Mouse (Mus musculus): Measurements from ENCODE around the gene Cd81.

Gene Cd81

DNA sequence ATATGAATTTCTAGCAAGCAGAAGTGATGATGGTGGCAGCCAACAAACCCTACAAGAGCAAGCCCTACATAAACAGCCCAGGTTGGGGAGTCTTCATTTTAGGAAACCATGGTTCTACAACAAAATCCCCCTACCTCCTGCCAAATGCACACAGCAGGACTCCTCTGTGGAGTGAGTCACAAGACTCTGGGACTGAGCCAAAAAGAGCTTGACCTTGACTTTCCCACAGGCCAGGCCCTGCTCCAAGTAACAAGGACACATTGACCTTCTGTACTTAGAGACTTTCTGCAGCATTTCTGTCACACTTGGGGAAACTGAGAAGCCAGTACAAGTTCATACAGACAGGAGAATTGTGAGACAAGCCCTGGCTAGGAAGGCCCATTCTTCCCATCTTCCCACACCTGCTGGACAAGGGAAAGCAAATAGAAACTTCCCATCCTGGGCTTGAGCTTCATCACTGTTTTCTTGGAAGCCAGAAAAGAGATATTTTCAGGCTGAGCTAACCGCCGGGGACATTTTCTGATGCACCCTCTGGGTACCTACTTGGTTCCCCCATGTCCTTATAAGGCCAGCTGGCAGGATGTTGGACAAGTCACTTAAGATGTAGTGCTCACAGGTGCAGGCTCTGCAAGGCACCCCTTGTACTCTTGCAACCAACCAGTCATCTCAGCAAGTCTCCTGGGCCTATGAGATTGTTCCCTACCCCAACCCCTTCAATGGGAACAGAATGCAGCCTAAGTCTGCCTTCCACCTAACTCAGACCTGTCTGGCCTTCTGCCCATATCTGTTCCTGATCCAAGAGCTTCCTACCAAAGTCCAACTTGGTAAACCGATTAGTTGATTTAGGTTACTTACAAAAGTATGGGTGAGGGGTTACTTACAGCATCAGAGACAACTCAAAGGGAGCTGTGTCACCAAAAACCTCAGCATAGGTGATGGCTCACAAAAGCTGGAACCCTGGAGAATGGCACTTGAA is 2.4 kb upstream of the Cd81 start:
- peak; percentile 68 for DNase-seq (ENCODE audit: low spot score)

GRCm38 (mm10) chr7:143051316-143051715 is 1.2 kb upstream of the Cd81 start:
- no peak for DNase-seq (ENCODE audit: low spot score)

- DNase-seq (ENCODE audit: low spot score) = peak; percentile 86
Measured at GRCm38 (mm10) chr7:143053008-143053899, 715 bp downstream of the Cd81 start.

GRCm38 (mm10) chr7:143053961-143054611 is 1.5 kb downstream of the Cd81 start:
- DNase-seq (ENCODE audit: low spot score) = no peak

DNA sequence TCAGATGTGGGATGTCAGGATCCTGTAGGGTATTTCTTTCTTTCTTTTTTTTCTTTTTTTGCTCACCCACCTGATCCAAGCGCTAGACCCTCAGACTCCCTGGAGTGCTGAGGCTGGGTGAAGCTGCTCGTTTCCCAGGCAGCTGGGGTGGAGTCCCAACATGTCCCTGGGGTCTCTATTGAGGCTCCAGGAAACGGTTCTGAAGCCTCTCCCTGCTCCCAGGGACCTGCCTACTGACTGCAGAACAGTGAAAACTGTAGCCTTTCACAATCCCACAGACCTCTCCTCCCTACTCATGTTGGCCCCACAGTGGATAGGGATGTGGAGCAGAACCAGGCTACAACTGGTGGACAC is 2.0 kb downstream of the Cd81 start:
- no peak for DNase-seq (ENCODE audit: low spot score)

- DNase-seq (ENCODE audit: low spot score) = no peak
Measured at GRCm38 (mm10) chr7:143055001-143055400, 2.5 kb downstream of the Cd81 start.

GRCm38 (mm10) chr7:143055499-143056186 is 3.1 kb downstream of the Cd81 start:
- DNase-seq (ENCODE audit: low spot score) = no peak

GRCm38 (mm10) chr7:143057023-143057422 is 4.5 kb downstream of the Cd81 start:
- no peak for DNase-seq (ENCODE audit: low spot score)

- no peak for DNase-seq (ENCODE audit: low spot score)
Measured at GRCm38 (mm10) chr7:143057667-143058220, 5.2 kb downstream of the Cd81 start.

- DNase-seq (ENCODE audit: low spot score) = no peak
Measured at GRCm38 (mm10) chr7:143058221-143058697, 5.7 kb downstream of the Cd81 start.

DNA sequence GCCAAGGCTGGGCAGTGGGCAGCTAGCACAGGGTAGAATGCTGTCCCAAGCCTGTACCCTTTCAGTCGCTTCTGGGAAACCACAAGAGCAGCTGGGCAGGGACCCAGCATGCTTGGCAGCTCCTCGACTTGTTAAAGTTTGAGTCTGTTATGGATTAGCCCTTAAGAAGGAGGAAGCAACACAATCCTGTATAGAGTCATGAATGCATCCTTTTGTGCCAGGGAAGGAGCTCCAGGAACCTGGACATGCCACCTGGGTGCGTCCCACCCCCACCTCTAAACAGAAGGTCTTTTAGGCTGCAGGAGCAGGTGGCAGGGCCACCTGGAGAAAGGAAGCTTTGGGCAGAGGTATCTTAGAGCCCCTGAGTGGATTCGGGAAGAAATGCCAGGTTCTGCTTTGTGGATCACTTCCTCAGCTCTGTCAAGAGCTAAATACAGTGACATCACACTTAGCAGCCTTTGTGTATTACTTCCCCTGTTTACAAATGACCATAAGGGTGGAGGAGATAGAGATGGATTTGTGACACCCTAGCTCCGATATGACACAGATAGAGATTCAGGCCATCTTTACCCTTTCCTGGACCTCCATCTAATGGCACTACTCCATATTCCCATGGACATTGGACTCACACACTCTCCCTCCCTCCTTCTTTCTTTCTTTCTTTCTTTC is 6.8 kb downstream of the Cd81 start:
- no peak for DNase-seq (ENCODE audit: low spot score)

DNA sequence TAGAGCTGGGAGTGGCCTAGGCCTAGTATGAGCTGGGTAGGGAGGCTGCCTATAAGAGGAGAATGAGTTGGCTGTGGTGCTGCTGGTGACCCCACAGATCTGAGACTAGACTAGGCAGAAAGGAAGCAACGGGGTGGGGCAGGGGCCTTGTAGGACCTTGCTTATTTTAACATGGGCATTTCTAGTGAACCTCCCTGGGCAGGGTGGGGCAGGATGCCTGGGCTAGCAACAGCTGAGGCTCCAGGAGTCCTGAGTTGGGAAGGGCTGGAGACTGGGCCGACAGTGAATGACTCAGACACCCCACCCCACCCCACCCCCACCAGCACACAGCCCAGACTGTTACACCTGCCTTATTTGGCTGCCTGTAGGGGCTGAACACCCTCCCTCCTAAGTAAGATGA is 10.2 kb downstream of the Cd81 start:
- no peak for DNase-seq (ENCODE audit: low spot score)

- no peak for DNase-seq (ENCODE audit: low spot score)
Measured at GRCm38 (mm10) chr7:143064226-143064625, 11.7 kb downstream of the Cd81 start.

GRCm38 (mm10) chr7:143065692-143066091 is 13.2 kb downstream of the Cd81 start:
- DNase-seq (ENCODE audit: low spot score) = no peak

DNA sequence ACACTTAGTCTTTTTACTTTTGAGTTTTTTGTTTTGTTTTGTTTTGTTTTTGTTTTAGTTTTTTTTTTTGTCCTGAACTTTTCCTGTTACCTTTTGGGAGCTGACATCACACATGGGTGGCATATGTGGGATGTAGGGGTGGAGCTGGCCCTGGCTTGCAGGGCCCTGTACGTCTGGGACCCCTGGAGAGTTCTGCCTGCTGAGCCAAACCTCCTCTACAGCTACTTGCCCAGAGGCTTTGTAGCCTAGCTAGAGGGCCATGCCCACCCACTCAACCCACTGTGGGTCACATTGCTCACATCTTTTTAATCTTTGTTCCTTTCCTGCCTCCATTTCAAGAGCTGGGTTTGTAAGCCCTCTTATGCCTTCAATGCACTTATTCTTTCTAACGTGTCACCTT is 14.9 kb downstream of the Cd81 start:
- no peak for DNase-seq (ENCODE audit: low spot score)

DNA sequence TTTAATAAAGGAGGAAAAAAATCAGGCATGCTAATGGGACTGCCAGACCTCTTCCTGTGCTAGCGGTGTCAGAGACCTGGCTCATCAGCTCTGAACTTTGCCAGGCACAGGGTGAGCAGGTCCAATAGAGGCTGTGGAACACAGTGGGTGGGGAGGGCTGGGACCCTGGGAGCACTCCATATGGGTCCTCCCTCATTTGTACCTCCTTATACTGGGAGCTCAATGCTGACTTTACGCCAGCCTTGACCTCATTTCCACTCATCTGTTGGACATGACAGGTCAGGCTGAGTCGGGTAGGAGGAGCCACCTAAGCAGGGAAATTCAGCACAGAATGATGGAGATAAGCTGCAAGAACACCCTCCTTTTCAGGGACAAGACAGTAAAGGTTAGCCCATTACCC is 15.4 kb downstream of the Cd81 start:
- no peak for DNase-seq (ENCODE audit: low spot score)

- DNase-seq (ENCODE audit: low spot score) = peak; percentile 85
Measured at GRCm38 (mm10) chr7:143068316-143068881, 15.9 kb downstream of the Cd81 start.

DNA sequence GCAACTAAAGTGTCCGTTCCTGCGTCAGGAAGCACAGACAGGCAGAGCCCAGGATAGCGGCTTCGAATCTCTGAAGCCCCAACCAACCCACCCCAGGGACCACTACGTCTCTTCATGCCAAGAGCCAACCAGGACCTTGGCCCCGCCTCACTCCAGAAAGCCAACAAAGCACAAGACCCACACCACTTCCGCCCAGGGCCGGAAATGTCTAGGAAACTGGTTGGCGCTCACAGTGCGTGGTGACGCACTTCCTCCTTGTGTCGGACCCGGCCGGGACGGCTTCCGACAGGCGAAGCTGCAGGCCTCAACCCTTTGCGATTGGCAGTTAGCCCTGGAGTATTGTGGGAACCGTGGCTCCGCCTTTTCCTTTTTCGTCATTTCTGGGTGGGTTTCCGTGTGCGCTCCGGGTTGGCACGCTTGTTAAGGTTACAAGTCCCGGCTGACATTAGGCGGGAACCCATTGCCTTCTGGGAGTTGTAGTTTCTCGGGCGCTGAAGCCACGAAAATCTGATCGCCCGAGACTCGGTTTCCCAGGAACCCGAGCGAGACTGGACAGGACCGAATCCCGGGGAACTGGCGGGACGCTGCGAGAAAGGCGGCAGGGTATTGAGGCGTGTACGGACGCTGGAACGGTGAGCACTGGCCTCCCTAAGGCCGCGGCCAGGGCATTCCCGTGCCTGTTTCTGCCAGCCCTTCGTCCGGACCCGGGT is 16.5 kb downstream of the Cd81 start, which contains the start of gene Tssc4:
TSS of gene Tssc4 (plus strand) at position 368 of the 710 bp plus-strand sequence.
- DNase-seq (ENCODE audit: low spot score) = peak; percentile 94

GRCm38 (mm10) chr7:143069751-143070400 is 17.3 kb downstream of the Cd81 start:
- no peak for DNase-seq (ENCODE audit: low spot score)

Measured in testis, postnatal 10 days (tissue).